Mouse (Mus musculus): Measurements from ENCODE around the gene Ino80b.
A peak's percentile ranks its signal among the peaks of the same experiment; 100 is the strongest.

The Ino80b gene

GRCm38 (mm10) chr6:83086121-83087035 is 38.9 kb downstream of the Ino80b start, which contains the start of gene Lbx2:
Gene Lbx2 (plus strand): TSS chr6:83086367.
- DNase-seq (ENCODE audit: low read depth, low spot score) = no peak

- DNase-seq (ENCODE audit: low read depth, low spot score) = no peak
Measured at GRCm38 (mm10) chr6:83084477-83084876, 40.8 kb downstream of the Ino80b start.

- DNase-seq (ENCODE audit: low read depth, low spot score) = no peak
Measured at GRCm38 (mm10) chr6:83083497-83083896, 41.7 kb downstream of the Ino80b start.

GRCm38 (mm10) chr6:83080210-83080609 is 45.0 kb downstream of the Ino80b start:
- no peak for DNase-seq (ENCODE audit: low read depth, low spot score)

- peak; percentile 95 for DNase-seq (ENCODE audit: low read depth, low spot score)
Measured at GRCm38 (mm10) chr6:83078324-83078858, 46.8 kb downstream of the Ino80b start.

- no peak for DNase-seq (ENCODE audit: low read depth, low spot score)
Measured at GRCm38 (mm10) chr6:83077630-83078323, 47.5 kb downstream of the Ino80b start, which contains the start of gene Pcgf1. Gene Pcgf1 (plus strand): TSS chr6:83077869.

- no peak for DNase-seq (ENCODE audit: low read depth, low spot score)
Measured at GRCm38 (mm10) chr6:83074979-83075378, 50.3 kb downstream of the Ino80b start.
